Mouse (Mus musculus) ovary, adult 18-20 months (tissue): ENCODE measurements around the gene Rad54l2.

ENCODE experiments used
- DNase-seq: peaks from one replicate; pipeline ENCODE4 v3.0.0; 2022; ENCODE audit warnings: low spot score, mixed read lengths

The Rad54l2 gene

DNA sequence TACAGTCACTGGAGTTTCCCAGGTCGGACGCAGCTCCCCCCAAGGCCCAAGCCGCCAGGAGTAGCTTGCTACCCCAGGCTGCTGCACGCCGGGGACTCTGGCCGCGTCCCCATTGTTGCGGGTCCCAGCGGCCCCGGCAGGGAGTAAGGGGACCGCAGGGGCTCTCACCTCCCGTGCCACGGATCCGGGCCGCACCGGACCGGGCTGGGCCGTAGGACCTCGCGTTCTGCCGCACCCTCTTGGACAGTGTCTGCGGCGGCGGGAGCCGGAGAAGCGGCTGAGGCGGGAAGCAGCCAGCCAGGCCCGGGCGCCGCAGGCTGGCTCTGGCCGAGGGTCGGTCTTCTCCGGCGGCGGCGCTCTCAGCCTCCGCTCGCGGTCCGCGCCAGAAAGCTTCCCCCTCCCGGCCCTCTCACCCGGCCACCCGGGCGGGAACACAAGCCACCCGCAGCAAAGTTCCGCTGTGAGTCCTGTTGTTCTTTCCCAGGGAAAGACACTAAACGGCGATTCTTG lies at the start of gene Rad54l2:
Gene Rad54l2 (minus strand): TSS at position 383 of the 510 bp plus-strand sequence.
- DNase-seq, result peak; percentile 67

- peak; percentile 87 for DNase-seq
Measured at GRCm38 (mm10) chr9:106822381-106823104, 33.5 kb upstream of the Rad54l2 start.

DNA sequence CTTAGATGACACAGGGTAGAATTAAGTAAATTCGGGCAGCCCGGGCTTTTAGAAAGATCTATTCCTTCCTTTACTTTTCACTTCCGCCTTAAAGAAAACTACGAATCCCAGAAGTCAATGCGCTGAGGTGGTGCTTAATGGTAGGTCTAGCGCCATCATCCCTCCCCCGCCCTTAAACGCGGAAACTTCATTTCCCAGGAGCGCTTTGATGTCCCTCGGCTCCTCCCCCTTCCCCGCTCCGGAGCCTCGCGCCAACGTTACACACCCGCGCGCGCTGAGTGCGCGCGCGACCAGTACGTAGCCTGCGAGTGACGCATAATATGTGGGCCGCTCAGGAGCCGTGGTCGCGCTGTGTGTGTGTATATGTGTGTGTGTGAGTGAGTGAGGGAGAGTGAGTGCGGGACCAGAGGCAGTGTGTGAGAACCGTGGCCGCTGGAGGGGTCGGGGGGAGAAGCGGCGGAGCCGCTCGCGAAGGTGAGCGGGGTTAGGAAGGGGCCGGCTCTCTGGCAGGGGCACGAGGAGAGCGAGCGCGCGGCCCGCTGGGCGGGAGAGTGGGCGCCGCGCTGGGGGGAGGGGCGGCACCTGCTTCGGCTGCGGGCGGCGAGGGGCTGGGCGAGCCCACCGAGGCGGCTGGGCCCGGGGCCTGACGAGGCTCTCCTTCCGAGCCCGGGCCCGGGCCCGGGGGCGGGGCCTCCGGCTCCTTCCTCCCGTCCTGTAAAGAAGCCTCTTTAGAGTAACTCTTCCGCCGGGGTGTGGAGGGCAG lies 32.8 kb upstream of the Rad54l2 start, which contains the start of gene Dcaf1:
Gene Dcaf1 (plus strand): TSS at position 257 of the 763 bp plus-strand sequence.
- peak; percentile 92 for DNase-seq

- no peak for DNase-seq
Measured at GRCm38 (mm10) chr9:106821050-106821617, 32.1 kb upstream of the Rad54l2 start.

- DNase-seq, result no peak
Measured at GRCm38 (mm10) chr9:106819201-106819600, 30.2 kb upstream of the Rad54l2 start.

- DNase-seq, result no peak
Measured at GRCm38 (mm10) chr9:106818191-106818590, 29.2 kb upstream of the Rad54l2 start.

DNA sequence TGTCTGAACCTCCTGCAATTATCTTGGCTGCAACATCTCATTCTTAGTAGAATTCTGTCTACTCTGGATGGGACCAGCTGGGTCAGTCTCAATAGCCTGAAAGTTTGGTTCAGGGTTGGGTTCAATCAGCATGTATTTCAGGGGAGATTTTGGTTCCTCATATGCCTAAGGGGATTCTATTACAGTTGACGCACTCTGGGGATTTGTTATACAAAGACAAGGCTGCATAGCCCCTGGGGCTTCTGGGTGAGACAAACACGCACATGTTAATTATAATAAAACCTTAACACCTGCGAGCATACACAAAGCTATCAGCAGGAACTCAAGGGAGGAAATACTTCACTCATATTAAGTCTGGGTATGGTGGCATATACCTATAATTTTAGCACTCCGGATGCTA lies 17.5 kb upstream of the Rad54l2 start:
- no peak for DNase-seq

GRCm38 (mm10) chr9:106790831-106791230 lies 1.8 kb upstream of the Rad54l2 start:
- no peak for DNase-seq

DNA sequence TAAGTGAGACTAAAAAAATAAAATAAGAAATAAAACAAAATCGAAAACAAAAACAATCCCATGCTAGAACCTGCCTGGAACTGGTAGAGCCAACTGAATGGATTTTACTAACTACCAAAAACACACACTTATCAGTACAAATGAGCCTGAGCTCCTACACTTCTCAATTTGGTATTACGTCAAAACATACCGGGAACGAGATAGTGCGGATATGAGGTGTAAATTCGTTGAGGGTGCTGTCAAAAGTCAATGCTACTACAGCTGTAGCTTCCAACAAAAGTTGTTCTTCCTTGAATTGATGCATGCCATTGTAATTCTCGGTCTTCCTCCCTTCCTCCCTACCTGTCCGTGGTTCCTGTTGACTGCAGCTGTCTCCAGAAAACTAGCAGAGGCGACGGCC lies 369 bp upstream of the Rad54l2 start:
- no peak for DNase-seq

DNA sequence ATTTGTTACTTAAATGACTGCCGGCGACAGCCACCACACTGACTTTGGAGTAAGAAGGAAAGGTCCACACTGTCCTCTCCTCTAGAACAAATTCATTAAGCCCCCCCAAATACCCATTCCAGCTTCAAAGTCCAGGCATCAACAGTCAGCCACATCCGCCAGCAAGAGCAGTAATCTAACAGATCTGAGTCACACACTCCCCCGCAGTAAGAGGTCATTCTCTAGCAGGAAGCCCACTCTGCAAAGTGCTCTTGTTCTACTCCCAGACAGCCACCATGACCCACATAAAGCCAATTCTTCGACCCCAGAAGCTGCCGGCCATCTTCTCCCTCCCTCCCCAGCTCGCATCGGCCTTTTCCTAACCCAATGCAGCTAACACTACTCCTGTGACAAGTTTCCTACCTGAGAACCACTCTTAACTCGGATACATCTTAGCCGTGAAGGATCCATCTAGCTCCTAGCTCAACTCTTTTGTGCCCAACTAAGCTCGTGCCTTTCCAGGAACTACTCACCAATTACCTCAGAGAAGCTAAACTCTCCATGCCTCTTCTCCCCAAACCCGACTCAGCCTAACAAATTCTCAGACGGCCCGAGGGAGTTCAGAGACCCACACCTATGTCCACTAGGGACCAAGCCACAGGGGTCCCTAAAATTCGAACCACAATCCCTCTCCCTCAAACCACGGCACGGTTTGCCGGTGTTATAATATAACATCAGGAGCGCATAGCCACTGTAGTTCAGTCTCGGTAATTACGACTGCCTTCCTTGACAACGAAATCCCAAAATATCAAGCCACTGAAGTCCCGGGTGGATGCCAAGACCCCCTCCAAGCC lies 799 bp downstream of the Rad54l2 start:
- no peak for DNase-seq

- no peak for DNase-seq
Measured at GRCm38 (mm10) chr9:106785206-106785605, 3.8 kb downstream of the Rad54l2 start.

- DNase-seq, result no peak
Measured at GRCm38 (mm10) chr9:106783554-106783953, 5.4 kb downstream of the Rad54l2 start.

GRCm38 (mm10) chr9:106780086-106780485 lies 8.9 kb downstream of the Rad54l2 start:
- DNase-seq, result no peak

DNA sequence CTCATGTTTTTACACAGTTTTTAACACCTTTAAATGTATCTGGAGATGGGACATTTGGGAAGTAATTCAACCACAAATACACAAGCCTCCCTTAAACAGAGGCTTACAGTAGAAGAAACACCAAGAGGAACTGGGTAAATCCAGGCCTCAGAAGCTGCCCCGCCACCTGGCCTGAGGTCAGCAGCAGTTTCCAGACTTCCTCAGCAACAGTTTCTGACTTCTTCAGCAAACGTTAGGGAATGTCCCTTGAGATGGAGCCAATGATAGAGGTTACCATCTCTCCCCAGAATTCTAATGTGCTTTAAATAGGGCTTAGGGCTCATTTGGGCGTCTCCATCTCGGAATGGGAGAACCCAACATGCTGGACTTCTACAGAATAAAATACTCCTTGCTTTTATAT lies 10.7 kb downstream of the Rad54l2 start:
- DNase-seq, result no peak

GRCm38 (mm10) chr9:106777423-106777822 lies 11.6 kb downstream of the Rad54l2 start:
- no peak for DNase-seq

GRCm38 (mm10) chr9:106776116-106776515 lies 12.9 kb downstream of the Rad54l2 start:
- DNase-seq, result no peak

GRCm38 (mm10) chr9:106771770-106772169 lies 17.2 kb downstream of the Rad54l2 start:
- no peak for DNase-seq

GRCm38 (mm10) chr9:106770216-106770615 lies 18.8 kb downstream of the Rad54l2 start:
- peak; percentile 8 for DNase-seq

DNA sequence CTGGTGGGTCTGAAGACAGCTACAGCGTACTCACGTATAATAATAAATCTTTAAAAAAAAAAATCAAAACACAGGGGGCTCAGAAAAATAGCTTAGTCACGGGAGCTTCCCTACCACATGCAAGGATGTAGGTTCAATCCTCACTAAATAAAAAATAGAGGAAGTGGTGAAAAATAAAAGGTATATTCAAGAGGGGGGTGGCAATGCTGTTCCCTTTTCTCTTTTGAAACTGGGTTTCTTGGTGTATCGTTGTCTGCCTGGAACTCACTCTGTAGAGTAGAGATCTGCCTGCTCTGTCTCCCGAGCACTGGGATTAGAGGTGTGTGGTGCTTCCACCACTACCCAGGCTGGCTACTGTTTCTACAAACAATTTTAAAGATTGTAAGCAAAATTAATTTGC lies 19.2 kb downstream of the Rad54l2 start:
- DNase-seq, result no peak

GRCm38 (mm10) chr9:106756421-106756820 lies 32.6 kb downstream of the Rad54l2 start:
- no peak for DNase-seq

- DNase-seq, result no peak
Measured at GRCm38 (mm10) chr9:106755776-106756175, 33.2 kb downstream of the Rad54l2 start.

- DNase-seq, result no peak
Measured at GRCm38 (mm10) chr9:106754311-106754710, 34.7 kb downstream of the Rad54l2 start.
